Mouse (Mus musculus) urinary bladder, postnatal 25 days (tissue): ENCODE measurements around the gene Arhgap31.
"Not testable (repeated sequence)": the region's sequence is repeated elsewhere in the genome, so short reads cannot be mapped to it uniquely, and the experiment has no call there.

Experiments used
- DNase-seq: peaks from one replicate; pipeline ENCODE4 v3.0.0; 2022; ENCODE audit warnings: low spot score

The Arhgap31 gene

GRCm38 (mm10) chr16:38728576-38729132 lies 15.6 kb upstream of the Arhgap31 start:
- DNase-seq: no peak

GRCm38 (mm10) chr16:38724974-38725373 lies 11.9 kb upstream of the Arhgap31 start:
- no peak for DNase-seq

GRCm38 (mm10) chr16:38724256-38724655 lies 11.2 kb upstream of the Arhgap31 start:
- DNase-seq: no peak

GRCm38 (mm10) chr16:38721377-38721776 lies 8.3 kb upstream of the Arhgap31 start:
- no peak for DNase-seq

- not testable (repeated sequence) for DNase-seq
These were observed 1.1 kb upstream of the Arhgap31 start for GRCm38 (mm10) chr16:38714259-38714526.

GRCm38 (mm10) chr16:38713404-38714258 lies 557 bp upstream of the Arhgap31 start:
- no peak for DNase-seq

GRCm38 (mm10) chr16:38712105-38712504 lies 969 bp downstream of the Arhgap31 start:
- no peak for DNase-seq

- DNase-seq: no peak
These were observed 1.8 kb downstream of the Arhgap31 start for GRCm38 (mm10) chr16:38711245-38711644.

- no peak for DNase-seq
These were observed 4.0 kb downstream of the Arhgap31 start for GRCm38 (mm10) chr16:38708962-38709520.

GRCm38 (mm10) chr16:38706782-38707181 lies 6.3 kb downstream of the Arhgap31 start:
- no peak for DNase-seq

GRCm38 (mm10) chr16:38705531-38706281 lies 7.4 kb downstream of the Arhgap31 start:
- DNase-seq: no peak

- DNase-seq: no peak
These were observed 9.6 kb downstream of the Arhgap31 start for GRCm38 (mm10) chr16:38703501-38703900.

GRCm38 (mm10) chr16:38702316-38702715 lies 10.8 kb downstream of the Arhgap31 start:
- DNase-seq: no peak

GRCm38 (mm10) chr16:38701492-38702185 lies 11.4 kb downstream of the Arhgap31 start:
- DNase-seq: no peak

- no peak for DNase-seq
These were observed 12.5 kb downstream of the Arhgap31 start for GRCm38 (mm10) chr16:38700392-38701162.

- no peak for DNase-seq
These were observed 15.5 kb downstream of the Arhgap31 start for GRCm38 (mm10) chr16:38697611-38698010.

GRCm38 (mm10) chr16:38695557-38695956 lies 17.5 kb downstream of the Arhgap31 start:
- no peak for DNase-seq

- DNase-seq: no peak
These were observed 18.1 kb downstream of the Arhgap31 start for GRCm38 (mm10) chr16:38694906-38695540.

- no peak for DNase-seq
These were observed 22.6 kb downstream of the Arhgap31 start for GRCm38 (mm10) chr16:38690501-38690900.

GRCm38 (mm10) chr16:38689786-38690185 lies 23.3 kb downstream of the Arhgap31 start:
- no peak for DNase-seq
